In genomic region chr17:47512956-47513775, GRCm38 (mm10) we compare ENCODE assay signal across 8 mouse cellular contexts. TPM values are rescaled to one million over a fixed set of nuclear protein-coding genes. Genes with fewer than 3 reads are reported as not detected.
A peak's percentile ranks its signal among the peaks of the same experiment; 100 is the strongest.
DNase-seq lines count a peak whose midpoint lies in the region; ATAC-seq and TF ChIP-seq lines count a peak whose summit lies in the region.

No protein-coding gene starts in this region.

- no peaks in the 10 kb centered on the region for H3K9me3 ChIP-seq in ES-Bruce4 (replicated peaks; ENCODE audit: control insufficient read depth, insufficient read depth, low read length, poor library complexity, severe bottlenecking)
- H3K9me3 ChIP-seq in heart, embryonic 14.5 days (ENCODE audit: control insufficient read depth, low read length) = no peaks in the 10 kb centered on the region
- no peaks in the 10 kb centered on the region for H3K9me3 ChIP-seq in liver, postnatal 0 days (ENCODE audit: low read length)

- TF ChIP-seq EP300 in ES-Bruce4 (IDR thresholded peaks at IDR 0.05; ENCODE audit: insufficient read depth, low read depth, low read length) = peak; percentile 16; the same call in 1 of the 2 replicates
- TF ChIP-seq EP300 in liver, postnatal 0 days (IDR thresholded peaks at IDR 0.05; ENCODE audit: low read depth) = no peak

- no peak for ATAC-seq in heart, embryonic 14.5 days (ENCODE audit: insufficient number of reproducible peaks, insufficient read depth, low FRiP score, low read depth)
- no peak for ATAC-seq in liver, postnatal 0 days

- peak overlapping the region; percentile 98 for H3K27ac ChIP-seq in ES-Bruce4 (ENCODE audit: insufficient read depth, low read length)
- H3K27ac ChIP-seq in heart, embryonic 14.5 days (replicated peaks in 1 of 2; ENCODE audit: control insufficient read depth in 1 of 2, insufficient read depth in 1 of 2, low read depth in 2 of 2, low read length in 2 of 2) = peak overlapping the region; percentile 42 to 66
- H3K27ac ChIP-seq in liver, postnatal 0 days (ENCODE audit: low read depth) = peak overlapping the region; percentile 26

- H3K9ac ChIP-seq in ES-Bruce4 (ENCODE audit: low read depth, poor library complexity, severe bottlenecking) = peak overlapping the region; percentile 55
- H3K9ac ChIP-seq in heart, embryonic 14.5 days (ENCODE audit: low read length) = peak overlapping the region; percentile 5; the same call in 1 of the 2 replicates
- peak overlapping the region; percentile 41; the same call in 1 of the 2 replicates for H3K9ac ChIP-seq in liver, postnatal 0 days (replicated peaks)

- peak; percentile 52 for DNase-seq in adrenal gland, postnatal 14 days
- DNase-seq in adrenal gland, postnatal 25 days = no peak
- no peak for DNase-seq in liver, postnatal 0 days
- DNase-seq in B cell, adult 2 months = no peak
- no peak for DNase-seq in cerebellum, postnatal 36 days
- DNase-seq in spleen, postnatal 4 days (ENCODE audit: low spot score in 2 of 2) = no peak

- H3K27me3 ChIP-seq in ES-Bruce4 (ENCODE audit: control insufficient read depth, insufficient read depth, low read length, poor library complexity, severe bottlenecking) = no peaks in the 10 kb centered on the region
- H3K27me3 ChIP-seq in heart, embryonic 14.5 days (ENCODE audit: control insufficient read depth, insufficient read depth, low read length) = no peaks in the 10 kb centered on the region
- no peaks in the 10 kb centered on the region for H3K27me3 ChIP-seq in liver, postnatal 0 days (ENCODE audit: insufficient read depth, low read length)

- 61% methylated on average over 10 of the region's 10 CpGs for WGBS in heart, embryonic 14.5 days
- 61% methylated on average over 10 of the region's 10 CpGs for WGBS in liver, postnatal 0 days (ENCODE audit: insufficient replicate concordance)

- H3K4me3 ChIP-seq in ES-Bruce4 (ENCODE audit: low read depth, low read length) = peak overlapping the region; percentile 8; the same call in 1 of the 2 replicates
- no peak overlapping the region for H3K4me3 ChIP-seq in heart, embryonic 14.5 days (ENCODE audit: control insufficient read depth in 1 of 2, insufficient read depth in 1 of 2, low read depth in 1 of 2, low read length in 2 of 2)
- no peak overlapping the region for H3K4me3 ChIP-seq in liver, postnatal 0 days (ENCODE audit: low read depth, low read length)

- no peak overlapping the region for H3K4me2 ChIP-seq in heart, embryonic 14.5 days (ENCODE audit: low read length)
- no peak overlapping the region for H3K4me2 ChIP-seq in liver, postnatal 0 days (ENCODE audit: low read depth, low read length)

- no peak for TF ChIP-seq CTCF in ES-Bruce4 (IDR thresholded peaks at IDR 0.05; ENCODE audit: low read depth, low read length)
- no peak for TF ChIP-seq CTCF in liver, postnatal 0 days (IDR thresholded peaks at IDR 0.05; ENCODE audit: low read depth)

- H3K36me3 ChIP-seq in ES-Bruce4 (ENCODE audit: control insufficient read depth, insufficient read depth, low read length, poor library complexity, severe bottlenecking) = no peaks in the 10 kb centered on the region
- no peaks in the 10 kb centered on the region for H3K36me3 ChIP-seq in heart, embryonic 14.5 days (ENCODE audit: control insufficient read depth, insufficient read depth, low read length)
- peaks cover 13% of the 10 kb centered on the region; the same call in 1 of the 2 replicates for H3K36me3 ChIP-seq in liver, postnatal 0 days (replicated peaks; ENCODE audit: insufficient read depth, low read length)

- TF ChIP-seq POLR2A in ES-Bruce4 (IDR thresholded peaks at IDR 0.05; ENCODE audit: insufficient read depth, low read length) = no peak

- H3K4me1 ChIP-seq in ES-Bruce4 (ENCODE audit: control insufficient read depth, insufficient read depth, low read length) = peaks cover 16% of the 10 kb centered on the region
- H3K4me1 ChIP-seq in heart, embryonic 14.5 days (ENCODE audit: control insufficient read depth in 2 of 2, insufficient read depth in 2 of 2, low read length in 2 of 2) = peaks cover 29 to 46% of the 10 kb centered on the region in 2 experiments
- peaks cover 66% of the 10 kb centered on the region for H3K4me1 ChIP-seq in liver, postnatal 0 days (ENCODE audit: insufficient read depth)

RNA-seq across cellular contexts. Expression of gene Ccnd3, which starts 8.3 kb away (rescaled TPM):
- 228 and 248 TPM in 2 replicates for total RNA-seq in adrenal gland, postnatal 14 days (2021)
- 385 and 429 TPM in 2 replicates for total RNA-seq in adrenal gland, postnatal 25 days (2021)
- 181 and 185 TPM in 2 replicates for polyA plus RNA-seq in ES-Bruce4 (2011; ENCODE audit: insufficient read depth, insufficient read length, low read depth, missing spikeins)
- 466 and 469 TPM in 2 replicates for polyA plus RNA-seq in heart, embryonic 14.5 days (2014; fragmentation: Nextera tagmentation; extraction: Ambion mirVana)
- polyA plus RNA-seq in liver, postnatal 0 days (2015; fragmentation: Nextera tagmentation; extraction: Ambion mirVana) = 249 and 250 TPM in 2 replicates

RNA-seq across cellular contexts. Expression of gene Taf8, which starts 11.1 kb away (rescaled TPM):
- total RNA-seq in adrenal gland, postnatal 14 days (2021) = 22.9 and 23.9 TPM in 2 replicates
- total RNA-seq in adrenal gland, postnatal 25 days (2021) = 21.1 and 25.7 TPM in 2 replicates
- 45.5 and 46.6 TPM in 2 replicates for polyA plus RNA-seq in ES-Bruce4 (2011; ENCODE audit: insufficient read depth, insufficient read length, low read depth, missing spikeins)
- polyA plus RNA-seq in heart, embryonic 14.5 days (2014; fragmentation: Nextera tagmentation; extraction: Ambion mirVana) = 16.2 and 16.8 TPM in 2 replicates
- 6.5 and 8.1 TPM in 2 replicates for polyA plus RNA-seq in liver, postnatal 0 days (2015; fragmentation: Nextera tagmentation; extraction: Ambion mirVana)

Comparison
In these comparisons a context has a peak if more than half of its experiments do, and no peak if none do; other contexts are left out.
1. H3K27ac ChIP-seq: peak in every context shown above with its lines; median percentile 98 in ES-Bruce4; 54 in heart, embryonic 14.5 days; 26 in liver, postnatal 0 days.
2. H3K9ac ChIP-seq: peak in every context shown above with its lines; median percentile 55 in ES-Bruce4; 41 in liver, postnatal 0 days; 5 in heart, embryonic 14.5 days.